Mouse (Mus musculus) spleen, adult 2 months (tissue): ENCODE data around the gene Klf8.

ENCODE experiments used
- CTCF ChIP-seq: fragments of 200-500 bp; IDR thresholded peaks from 2 replicates; pipeline ENCODE4 v1.5.1; 2011; ENCODE audit warnings: mild to moderate bottlenecking, inconsistent platforms; ENCODE audit not compliant: insufficient read depth, insufficient read length, insufficient replicate concordance; ENCODE audit errors: extremely low read depth
- POLR2A ChIP-seq: fragments of 200-500 bp; IDR thresholded peaks from 2 replicates; pipeline ENCODE4 v1.6.1; 2011; ENCODE audit warnings: low read depth, low read length, inconsistent platforms

GRCm38 (mm10) chrX:153360666-153361269, 123.5 kb downstream of the Klf8 start:
- TF ChIP-seq CTCF (no peak), POLR2A (no peak)
